Mouse (Mus musculus) liver, postnatal 0 days (tissue): ENCODE results near the gene Insr.

Experiments used
- CTCF ChIP-seq: sonication (generic); IDR thresholded peaks from 2 replicates; pipeline ENCODE4 v1.5.1; 2016; ENCODE audit warnings: antibody characterized with exemption, low read depth
- EP300 ChIP-seq: IDR thresholded peaks from 2 replicates; pipeline ENCODE4 v1.6.1; 2016; ENCODE audit warnings: antibody characterized with exemption, low read depth, mild to moderate bottlenecking

GRCm38 (mm10) chr8:3221960-3222635 lies 57.3 kb downstream of the Insr start:
- no peak for TF ChIP-seq EP300
- no peak for TF ChIP-seq CTCF
